Mouse (Mus musculus) thymus, adult 18-20 months (tissue): ENCODE results near the gene Prom1.
"Not testable (repeated sequence)": the region's sequence is repeated elsewhere in the genome, so short reads cannot be mapped to it uniquely, and the experiment has no call there.

Source experiments
- DNase-seq, 2 experiments: peaks; one replicate each; pipeline ENCODE4 v3.0.0; 2022; ENCODE audit warnings: mixed read lengths in 2 of 2

Gene Prom1

DNA sequence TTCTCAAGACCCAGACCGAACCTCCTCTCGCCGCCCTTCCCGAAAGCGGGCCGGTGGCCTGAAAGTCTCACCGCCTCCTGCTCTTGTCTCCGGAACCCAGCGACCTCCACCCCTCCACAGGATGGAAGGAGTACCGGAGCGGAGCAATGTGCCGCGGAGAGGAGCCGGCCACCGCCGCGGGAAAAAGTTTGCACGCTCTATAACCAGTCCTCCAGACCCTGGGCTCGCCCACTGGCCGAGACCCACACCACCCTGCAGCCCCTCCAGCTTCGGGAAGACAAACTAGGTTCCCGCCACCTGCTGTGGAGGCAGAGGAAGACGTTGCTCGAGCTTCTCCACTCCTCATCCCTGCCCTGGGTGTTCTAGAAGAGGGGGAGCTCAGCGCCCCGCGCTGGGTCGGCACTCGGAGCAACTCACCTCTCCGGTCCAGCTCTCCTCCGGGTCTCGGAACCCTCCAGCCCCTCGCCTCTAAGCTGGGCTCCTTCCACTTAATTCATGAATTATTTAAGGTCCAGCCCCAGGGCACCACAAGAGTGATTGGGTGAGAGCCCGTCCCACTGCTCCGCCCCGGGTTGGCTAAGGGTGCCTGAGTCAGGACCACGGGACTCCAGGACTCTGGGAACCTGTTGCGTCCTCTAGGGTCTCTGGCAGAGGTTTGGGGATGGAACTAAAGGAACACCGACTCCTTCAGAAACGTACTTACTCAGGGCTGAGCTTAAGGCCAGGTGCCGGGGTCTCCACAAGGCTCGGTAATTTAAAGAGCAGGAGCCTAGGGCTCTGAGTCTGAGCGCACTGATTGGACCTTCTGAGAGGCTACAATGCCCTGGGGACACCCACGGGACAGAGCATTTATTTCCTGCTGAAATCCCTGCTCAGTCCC lies at the start of gene Prom1:
TSS of gene Prom1 (minus strand) at position 802 of the 880 bp plus-strand sequence.
- no peak for DNase-seq

DNA sequence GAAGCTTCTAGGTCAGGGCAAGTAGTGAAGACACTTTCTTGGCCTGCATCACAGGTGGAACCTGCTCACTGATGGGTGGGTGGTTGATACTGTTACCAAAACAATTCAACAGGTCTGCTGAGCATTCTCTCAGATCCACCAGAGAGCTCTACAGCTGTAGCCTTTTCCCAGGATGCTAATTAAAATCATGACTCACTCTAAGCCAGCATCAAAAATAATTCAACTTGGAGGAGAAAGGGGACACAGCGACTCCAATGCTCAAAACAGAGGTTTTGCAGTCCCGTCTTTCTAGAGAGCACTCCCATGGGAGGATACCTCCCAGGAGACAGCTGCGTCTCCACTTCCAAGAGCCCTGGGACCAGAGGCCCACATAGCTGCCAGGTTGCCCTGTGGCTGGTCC lies 45.9 kb upstream of the Prom1 start:
- DNase-seq: no peak

DNA sequence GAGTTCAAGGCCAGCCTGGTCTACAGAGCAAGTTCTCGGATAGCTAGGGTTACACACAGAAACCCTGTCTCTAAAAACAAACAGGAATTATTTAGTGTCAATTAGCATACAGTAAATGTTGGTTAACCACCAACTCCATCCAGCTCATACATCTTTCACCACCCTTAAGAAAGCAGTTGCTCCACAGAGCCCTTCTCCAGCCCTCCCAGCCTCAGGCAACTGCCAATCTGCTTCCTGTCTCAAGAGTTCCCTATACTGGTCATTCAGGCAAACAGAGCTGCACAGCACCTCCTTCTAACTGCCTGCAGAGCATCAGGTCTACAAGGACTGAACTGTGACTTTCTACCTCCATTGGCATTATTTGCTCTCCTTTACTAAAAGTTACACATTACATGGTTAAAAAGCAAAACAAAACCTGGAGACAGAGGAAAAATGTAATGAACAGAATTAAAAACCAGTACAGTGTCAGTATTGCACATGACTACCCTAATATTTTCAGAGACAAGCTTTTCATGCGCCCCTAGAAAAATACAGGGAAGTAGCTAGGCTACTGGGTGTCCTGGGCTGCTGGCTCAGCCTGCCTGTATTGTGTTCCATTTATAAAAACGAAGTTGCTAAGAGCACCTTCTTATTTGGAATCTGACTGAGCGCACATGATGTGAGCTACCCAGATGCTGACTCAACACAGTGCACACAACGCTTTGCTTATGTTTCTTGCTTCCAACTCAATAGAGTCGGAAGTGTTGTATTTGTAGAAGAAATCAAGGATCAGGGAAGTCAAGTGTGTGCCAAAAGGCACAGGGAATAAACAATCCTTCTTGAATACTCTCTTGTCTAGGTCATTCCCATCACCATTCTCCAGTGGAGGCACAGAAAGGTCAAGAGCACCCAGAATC lies 44.9 kb upstream of the Prom1 start:
- no peak for DNase-seq

DNA sequence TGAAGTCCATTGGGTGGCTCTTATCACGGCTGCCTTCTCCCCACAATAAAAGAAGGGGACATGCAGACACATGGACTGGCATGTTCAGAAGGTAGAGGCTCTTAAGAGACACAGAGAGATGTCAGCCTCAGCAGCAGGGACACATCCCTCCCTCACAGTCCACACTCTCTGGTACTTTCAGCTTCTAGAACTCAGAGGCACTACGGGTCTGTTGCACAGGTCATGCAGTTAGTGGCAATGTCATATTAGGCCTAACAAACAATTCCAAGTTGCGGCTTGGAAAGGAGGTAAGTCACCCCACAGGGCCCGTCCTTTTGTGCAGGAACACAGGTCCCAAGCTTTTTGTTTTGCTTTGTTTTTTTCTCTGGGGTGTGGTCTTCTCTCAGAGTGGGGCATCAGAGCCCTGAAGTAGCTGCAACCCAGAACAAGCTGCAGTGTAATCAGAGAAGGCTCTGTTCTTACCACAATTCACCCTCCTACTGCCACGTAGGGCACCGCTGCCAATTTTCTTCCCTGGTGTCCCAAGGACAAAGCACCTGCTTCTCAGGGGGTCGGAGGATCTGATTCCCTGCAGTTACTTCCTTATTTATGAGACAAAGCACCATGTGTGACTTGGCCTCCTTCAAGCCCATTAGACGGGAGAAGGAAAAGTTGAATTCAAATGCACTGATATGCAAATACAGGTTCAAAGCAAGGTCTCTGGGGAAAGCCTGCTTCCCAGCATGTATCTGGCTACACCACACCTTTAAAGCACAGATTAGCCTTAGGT lies 41.8 kb upstream of the Prom1 start:
- no peak for DNase-seq

DNA sequence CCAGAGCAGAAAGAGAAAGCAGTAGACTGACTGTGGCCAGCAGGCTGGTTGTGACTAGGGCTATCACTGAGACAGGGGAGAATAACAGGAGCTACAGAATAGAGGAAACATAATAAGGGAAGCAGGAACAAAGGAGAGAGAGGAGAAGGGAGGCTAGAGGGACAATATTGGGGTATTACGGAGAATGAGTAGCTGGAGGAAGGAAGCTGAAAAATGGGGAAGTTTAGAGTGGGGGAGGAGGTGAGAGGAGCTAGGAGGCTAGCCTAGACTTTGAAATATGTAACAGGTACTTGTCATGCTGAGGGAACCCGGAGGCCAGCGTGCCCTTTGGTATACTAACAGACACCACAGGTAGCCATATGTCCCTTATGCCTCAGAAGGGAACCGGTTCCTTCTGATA lies 25.7 kb upstream of the Prom1 start:
- no peak for DNase-seq

DNA sequence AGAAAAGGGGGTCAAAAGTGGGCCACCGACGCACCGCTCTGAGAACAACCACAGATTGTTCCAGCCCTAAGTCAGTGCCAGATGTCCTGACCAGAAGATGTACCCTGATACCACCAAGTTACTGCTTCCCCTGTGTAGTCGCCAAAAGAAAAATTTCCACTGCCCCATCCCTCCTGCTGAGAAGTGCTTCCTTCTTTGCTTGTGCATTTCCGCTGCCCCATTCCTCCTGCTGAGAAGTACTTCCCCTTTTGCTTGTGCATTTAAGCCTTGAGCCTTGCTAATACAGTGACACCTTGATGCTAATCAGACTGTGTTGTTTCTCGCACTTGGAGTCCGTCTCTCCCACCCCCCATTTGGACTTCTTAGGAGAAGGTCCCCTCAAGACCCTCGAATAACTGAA lies 24.7 kb upstream of the Prom1 start:
- DNase-seq: not testable (repeated sequence)

DNA sequence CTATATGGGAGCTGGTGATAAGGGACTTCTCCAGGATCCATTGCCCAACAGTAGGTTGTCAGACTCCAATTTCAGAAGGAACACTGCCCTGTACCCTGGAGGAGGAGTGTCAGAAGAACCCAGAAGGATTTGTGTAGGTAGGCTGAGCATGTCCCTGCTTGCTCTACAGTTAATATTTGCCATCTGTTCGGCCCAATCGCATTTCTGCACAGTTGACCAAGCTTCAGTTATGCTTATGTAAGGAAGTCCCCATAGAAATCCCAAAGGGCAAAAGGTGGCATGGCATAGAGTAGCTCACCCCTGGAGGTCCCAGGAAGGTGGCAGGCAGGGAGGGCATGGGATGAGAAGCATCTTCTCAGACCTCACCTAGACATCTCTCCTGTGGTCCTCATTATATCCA lies 19.6 kb upstream of the Prom1 start:
- DNase-seq: no peak

DNA sequence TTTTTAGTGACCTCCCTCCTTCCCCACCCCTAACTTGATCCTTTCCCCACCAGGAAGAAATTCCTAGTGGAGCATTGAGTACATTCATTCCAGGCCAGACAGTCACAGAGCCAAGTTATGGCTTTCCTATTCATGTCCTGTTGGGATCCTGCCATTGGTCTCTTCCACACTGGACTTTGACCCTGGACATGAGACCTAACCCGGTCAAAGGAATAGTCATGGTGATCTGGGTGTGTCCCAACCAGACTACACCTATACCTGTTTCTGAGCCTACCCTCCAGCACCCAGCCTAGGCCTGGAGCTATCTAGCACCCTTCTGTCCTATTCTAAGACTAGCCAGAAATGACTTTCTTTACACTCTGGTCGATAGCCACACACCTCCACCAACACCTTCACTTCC lies 11.3 kb upstream of the Prom1 start:
- no peak for DNase-seq

DNA sequence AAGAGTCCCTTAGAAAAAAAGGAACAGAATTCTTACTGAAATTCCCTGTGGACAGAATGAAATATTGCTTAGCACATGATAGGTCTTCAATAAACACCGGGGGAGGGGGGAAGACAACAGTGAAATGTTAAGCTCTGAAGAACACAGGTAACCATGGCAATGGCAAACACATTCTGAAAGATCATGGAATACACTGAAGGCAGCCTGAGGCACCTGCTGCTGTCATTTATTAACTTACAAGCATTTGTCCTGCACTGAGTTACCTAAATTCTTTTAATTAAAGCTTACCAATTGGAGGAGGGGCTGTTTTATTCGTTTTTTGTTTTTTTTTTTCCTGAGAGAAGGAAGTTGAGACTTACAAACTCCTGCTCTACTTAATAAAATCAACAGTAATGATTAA lies 7.3 kb upstream of the Prom1 start:
- DNase-seq: no peak

DNA sequence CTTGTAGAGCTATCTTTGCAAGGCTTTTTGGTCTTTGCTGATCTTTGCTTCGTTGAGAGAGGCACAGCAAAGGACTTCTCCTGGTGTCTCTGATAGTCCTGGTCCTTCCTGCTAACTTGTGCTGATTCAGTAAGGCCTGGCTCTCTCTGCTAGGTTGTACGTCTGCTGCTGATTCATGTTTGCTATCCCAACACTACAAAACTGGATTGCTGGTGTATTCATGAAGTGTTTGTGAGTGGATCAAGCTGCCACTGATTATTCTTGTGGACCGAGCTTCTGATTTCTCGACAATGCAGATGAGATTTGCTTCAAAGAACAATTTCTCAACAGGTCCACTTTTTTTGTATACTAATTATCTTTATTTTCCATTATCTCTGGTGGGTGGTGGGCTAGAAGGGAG lies 6.3 kb upstream of the Prom1 start:
- no peak for DNase-seq

DNA sequence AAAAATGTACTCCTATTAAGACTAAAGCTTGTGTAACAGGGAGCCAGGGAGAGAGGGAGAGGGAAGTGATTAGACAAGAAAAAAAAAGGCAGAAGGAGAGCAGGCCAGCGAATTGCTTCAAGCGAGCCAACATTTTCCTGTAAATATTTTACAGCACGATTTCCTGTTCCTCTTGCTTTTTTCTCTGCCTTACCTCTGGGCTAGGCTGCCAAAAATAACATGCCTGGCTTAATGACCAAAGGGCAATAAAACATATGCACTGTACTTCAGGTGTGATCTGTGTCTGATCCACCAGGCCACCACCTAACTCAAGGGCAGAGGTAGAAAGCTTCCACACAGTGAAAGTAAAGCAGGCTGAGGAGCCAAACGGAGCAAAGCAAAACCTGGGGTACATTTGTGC lies 3.4 kb upstream of the Prom1 start:
- no peak for DNase-seq

DNA sequence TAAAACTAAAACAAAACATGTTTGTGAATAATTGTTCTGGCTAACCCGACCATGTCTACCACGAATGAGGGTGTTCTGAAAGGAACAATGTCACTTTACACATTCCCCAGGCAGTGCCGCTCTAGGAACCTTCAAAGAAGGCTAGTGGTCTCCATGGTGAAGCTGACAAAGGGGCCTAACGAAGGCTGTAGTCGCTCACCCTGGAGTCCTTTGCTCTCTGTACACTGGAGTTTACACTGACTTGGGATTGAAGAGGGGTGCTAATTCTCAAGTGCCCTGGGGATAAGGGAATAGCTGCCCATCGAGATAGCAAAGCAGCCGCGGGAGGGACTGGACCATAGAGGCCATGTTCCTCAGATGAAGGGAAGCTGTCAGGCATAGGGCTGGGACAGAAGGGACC lies 2.9 kb upstream of the Prom1 start:
- DNase-seq: no peak

DNA sequence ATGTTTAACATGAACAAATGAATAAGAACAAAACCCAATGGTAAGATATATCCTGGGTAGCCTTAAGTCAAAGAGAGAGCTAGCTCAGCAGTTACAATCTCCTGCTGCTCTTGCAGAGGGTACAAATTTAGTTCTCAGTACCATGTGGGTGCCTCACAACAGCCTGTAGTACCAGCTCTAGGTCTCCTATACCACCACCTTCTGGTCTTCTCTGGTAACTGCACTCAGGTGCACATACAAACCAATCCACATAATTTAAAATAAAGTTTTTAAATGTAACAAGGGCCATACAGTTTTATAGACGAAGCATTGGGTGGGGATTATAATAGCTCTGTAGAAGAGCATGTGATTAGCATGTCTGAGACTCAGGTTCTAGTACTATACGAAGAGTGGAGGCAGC lies 2.3 kb upstream of the Prom1 start:
- no peak for DNase-seq

DNA sequence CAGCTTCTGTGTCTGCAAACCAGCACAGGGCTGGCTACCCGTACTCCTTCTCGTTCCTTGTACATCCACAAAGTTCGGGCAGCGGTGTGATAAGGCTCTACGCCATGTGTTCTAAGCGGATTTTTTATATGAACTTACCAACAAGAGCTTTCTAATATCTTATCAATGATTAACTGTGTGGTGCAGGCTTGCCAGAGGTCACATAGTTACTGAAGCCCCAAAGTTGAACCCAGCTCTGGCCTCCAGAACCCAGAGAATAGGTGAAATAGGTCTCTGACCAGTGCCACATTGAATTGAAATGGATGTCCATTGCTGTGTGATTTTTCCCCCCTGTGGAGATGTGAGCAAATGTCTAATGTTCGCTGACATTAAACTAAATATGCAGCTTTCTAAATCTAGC lies 1.3 kb upstream of the Prom1 start:
- DNase-seq: no peak

DNA sequence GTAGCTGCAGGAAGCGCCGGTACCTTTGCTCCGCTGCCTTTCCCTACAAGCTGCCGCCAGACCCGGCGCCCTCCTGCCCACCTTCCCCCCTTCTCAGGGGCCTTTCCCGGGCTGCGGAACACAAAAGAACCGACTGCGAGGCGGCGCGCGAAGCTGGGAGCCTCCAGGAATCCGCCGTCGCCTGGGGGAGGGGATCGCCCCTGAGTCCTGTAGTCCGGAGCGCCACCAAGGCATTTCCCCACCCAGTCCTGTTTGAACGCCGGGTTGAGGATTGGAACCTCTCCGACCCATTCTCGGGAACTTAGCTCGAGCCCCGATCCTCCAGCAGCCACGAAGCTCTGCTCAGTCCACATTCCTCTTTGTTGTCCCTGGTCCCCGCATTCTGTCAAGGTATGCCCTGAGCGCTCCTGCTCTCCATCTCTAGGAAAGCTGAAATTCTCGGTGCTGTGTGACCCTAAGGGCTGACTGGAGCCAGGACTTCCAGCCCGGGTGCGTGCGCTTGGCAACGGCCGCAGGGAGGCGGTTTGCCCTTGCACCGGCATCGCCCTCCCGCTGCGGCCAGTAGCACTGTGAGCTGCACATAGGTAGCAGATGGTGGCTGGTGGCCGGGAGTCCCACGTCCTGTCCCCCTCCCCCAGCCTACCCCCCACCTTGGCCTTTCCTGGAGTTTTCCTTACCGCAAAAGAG lies 1.1 kb downstream of the Prom1 start:
- peak in 1 of 2 experiments; percentile 2 for DNase-seq

DNA sequence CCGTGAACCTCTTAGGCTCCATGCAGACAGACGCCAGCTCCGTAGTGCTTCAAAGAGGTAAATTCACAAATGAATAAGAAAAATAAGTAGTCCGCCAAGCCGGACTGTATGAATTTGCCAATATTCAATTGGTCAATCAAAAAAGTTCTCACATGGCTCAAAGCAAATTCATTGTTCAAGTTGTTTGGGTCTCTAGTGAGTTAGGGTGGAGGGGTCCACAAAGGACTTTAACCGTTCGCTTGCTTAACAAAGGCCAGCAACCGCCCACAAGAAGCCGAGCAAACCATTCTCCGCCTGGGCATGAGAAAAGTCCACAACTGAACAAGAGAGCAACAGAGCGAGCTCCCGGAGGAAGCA lies 1.7 kb downstream of the Prom1 start:
- DNase-seq: no peak

DNA sequence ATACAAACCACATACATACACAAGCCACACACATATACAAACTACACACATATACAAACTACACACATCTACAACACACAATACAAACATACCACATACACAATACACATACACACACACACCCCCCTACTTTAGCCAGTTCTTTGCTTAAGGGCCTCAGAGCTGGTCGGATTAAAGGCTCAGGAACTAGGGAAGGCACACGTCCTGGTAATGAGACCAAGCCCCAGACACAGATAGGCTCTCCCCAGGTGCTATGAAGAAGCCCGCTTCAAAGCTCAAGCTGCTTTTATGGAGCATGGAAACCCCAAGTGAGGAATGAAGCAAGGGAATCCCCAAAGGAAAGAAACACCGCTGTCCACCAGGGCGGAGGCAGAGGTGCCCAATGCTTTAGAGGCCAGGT lies 4.8 kb downstream of the Prom1 start:
- DNase-seq: no peak

DNA sequence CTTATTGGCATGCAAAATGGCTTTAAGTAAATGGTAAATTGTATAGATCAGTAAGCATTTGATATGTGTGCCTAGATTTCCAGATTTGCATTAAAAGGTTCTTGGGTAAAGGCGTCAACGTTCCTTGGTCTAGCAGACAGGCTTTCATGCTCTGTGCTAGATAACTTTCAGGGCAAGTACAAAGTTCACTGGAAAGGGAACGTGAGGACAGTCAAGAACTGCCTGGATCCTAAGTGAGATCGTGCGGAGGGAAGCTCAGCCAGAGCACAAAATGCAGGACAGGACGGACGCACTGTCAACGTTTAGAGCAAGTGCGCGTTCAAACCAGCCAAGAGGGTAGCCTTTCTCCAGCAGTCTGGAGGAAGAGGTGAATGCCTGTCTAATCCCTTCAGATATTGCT lies 5.7 kb downstream of the Prom1 start:
- DNase-seq: no peak

DNA sequence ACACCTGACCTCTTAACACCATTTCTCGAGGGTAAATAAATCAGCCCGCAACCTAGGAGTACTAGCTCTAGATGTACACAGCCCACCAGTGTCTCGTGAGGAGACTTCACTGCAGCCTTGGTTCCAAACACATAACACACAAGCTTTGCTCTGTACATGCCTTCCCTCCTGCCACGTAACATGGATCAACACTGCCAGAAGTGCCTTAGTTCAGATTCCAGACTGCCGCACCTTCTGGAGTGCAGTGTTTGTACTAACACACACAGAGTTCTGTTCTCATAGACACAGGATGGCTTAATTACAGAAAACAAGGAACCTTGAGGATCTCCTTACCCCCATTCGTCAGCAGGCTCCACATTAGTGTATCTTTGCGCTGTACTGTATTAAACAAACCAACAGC lies 6.1 kb downstream of the Prom1 start:
- DNase-seq: no peak

DNA sequence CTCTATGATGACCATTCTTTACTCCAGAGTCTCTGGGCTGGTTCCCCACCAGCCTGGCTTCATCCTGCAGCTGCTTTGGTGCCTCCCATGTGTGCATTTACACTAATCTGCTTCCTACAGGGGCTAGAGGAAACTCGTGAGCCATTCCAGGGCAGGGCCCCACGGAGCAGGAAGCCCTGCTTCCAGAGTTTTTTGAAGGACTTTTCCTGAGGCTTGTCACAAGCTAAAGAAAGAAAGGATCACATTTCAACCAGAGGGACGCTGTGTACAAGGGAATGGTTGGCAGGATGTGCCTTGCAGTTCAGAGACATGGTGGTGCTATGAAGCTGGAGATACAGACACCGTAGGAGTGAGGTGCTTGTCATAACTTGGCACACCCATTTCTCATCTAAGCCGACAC lies 14.8 kb downstream of the Prom1 start:
- no peak for DNase-seq

DNA sequence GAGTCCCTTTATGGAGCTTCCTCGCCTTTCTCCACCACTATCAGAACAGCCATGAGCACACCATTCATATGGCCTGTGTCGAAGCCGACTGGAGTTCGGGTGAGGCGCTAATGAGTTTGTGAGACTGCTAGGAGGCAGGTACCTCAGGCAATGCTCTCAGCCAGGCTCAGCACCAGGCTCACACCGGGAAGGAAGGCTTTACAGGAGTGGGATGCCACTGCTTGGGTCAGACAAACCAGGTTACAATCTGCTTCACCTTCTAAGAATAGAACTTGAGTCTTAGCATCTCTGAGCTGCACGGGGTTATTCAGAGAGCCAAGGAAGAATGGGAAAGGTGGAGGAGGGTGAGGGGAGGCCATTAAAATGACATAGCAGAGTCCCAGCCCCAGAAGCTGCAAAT lies 16.0 kb downstream of the Prom1 start:
- DNase-seq: no peak

DNA sequence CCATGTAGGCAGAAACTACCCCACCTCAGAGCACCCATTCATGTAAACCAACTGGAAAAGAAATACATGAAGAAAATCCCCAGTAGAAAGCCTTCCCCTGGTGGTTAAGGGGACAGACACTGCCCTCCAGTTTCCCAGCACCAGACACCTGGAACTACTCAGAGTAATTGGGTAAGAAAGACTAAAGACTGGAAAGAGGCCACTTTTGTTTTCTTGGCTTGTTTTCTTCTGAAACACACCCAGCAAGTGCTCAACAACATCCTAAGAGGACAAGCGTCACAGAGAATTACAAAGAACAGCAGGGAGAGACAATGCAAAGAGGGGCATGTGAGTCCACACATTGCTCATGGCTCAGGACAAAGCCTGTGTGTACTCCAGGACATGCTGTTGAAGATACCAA lies 20.7 kb downstream of the Prom1 start:
- no peak for DNase-seq
